38 mouse cellular contexts compared by ENCODE assay signal in the genomic region with DNA sequence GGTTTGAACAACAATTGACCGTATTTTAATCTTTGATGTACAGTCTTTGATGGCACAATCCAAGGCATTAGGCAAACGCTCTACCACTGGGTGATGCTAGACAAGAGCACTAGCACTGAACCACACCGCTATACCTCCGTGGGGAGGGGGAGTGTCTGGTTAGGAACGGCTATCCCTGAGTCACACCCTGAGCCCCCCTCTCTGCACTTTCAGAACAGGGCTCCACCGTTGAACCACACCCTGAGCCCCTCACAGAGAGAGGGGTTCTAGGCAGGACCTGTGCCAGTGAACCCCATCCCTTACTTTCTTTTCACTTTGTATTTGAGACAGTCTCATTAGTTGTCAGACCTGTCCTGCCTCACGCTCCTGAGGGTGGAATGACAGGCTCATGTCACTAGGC. TPM values are rescaled to one million over a fixed set of nuclear protein-coding genes. Genes with fewer than 3 reads are reported as not detected.
"Had no signal": no experiment of that assay in that cellular context is flagged by ENCODE, and none has a peak within 500 bp of the region (broad histone marks: within the 10 kb centered on the region; RNA-seq: fewer than 3 reads in every experiment).

No protein-coding gene starts in this region.

- DNase-seq: gastrocnemius, postnatal 36 days; heart, adult 18-20 months; heart, postnatal 14 days; heart, postnatal 36 days; kidney, adult 11 months; kidney, adult 2 months; kidney, adult 9 months; kidney, postnatal 14 days; kidney, postnatal 36 days; layer of hippocampus, adult 9-11 months; layer of hippocampus, postnatal 36 days; left cerebral cortex, postnatal 4 days had no signal

- H3K4me3 ChIP-seq: heart, embryonic 10.5 days; heart, embryonic 12.5 days; hindbrain, embryonic 13.5 days; hindbrain, embryonic 15.5 days; kidney, embryonic 15.5 days; limb, embryonic 13.5 days; limb, embryonic 15.5 days; liver, embryonic 12.5 days had no signal

- H3K4me2 ChIP-seq: heart, embryonic 12.5 days; hindbrain, embryonic 13.5 days; hindbrain, embryonic 15.5 days; kidney, embryonic 15.5 days; limb, embryonic 13.5 days; limb, embryonic 15.5 days; liver, embryonic 12.5 days had no signal

- H3K27ac ChIP-seq: heart, embryonic 10.5 days; hindbrain, embryonic 13.5 days; hindbrain, embryonic 15.5 days; hindbrain, postnatal 0 days; kidney, embryonic 15.5 days; kidney, postnatal 0 days; limb, embryonic 13.5 days; limb, embryonic 15.5 days; liver, embryonic 12.5 days; liver, embryonic 14.5 days had no signal

- H3K36me3 ChIP-seq: heart, embryonic 10.5 days; heart, embryonic 12.5 days; hindbrain, embryonic 13.5 days; hindbrain, embryonic 15.5 days; kidney, embryonic 15.5 days; limb, embryonic 13.5 days; limb, embryonic 15.5 days; liver, embryonic 12.5 days had no signal

- H3K9me3 ChIP-seq: heart, embryonic 10.5 days; hindbrain, embryonic 13.5 days; hindbrain, embryonic 15.5 days; kidney, embryonic 15.5 days; limb, embryonic 13.5 days; limb, embryonic 15.5 days; liver, embryonic 12.5 days had no signal

- ATAC-seq: hindbrain, postnatal 0 days; intestine, embryonic 16.5 days; liver, embryonic 12.5 days had no signal

- H3K9ac ChIP-seq: heart, embryonic 12.5 days; hindbrain, embryonic 13.5 days; hindbrain, embryonic 15.5 days; kidney, embryonic 15.5 days; limb, embryonic 13.5 days; limb, embryonic 15.5 days; liver, embryonic 12.5 days; liver, embryonic 14.5 days had no signal

RNA-seq across cellular contexts. Expression of gene Kcna7, which starts 2.9 kb away (rescaled TPM):
- total RNA-seq: hematopoietic stem cell, adult 5-6 weeks; layer of hippocampus, adult 18-20 months; layer of hippocampus, postnatal 14 days; layer of hippocampus, postnatal 36 days; left cerebral cortex, adult 18-20 months; left cerebral cortex, postnatal 10 days; left cerebral cortex, postnatal 25 days had no signal
- polyA plus RNA-seq: hindbrain, embryonic 11.5 days; hindbrain, embryonic 13.5 days; hindbrain, embryonic 15.5 days; hindbrain, postnatal 0 days; intestine, embryonic 14.5 days; kidney, embryonic 15.5 days; limb, embryonic 11.5 days; limb, embryonic 13.5 days; liver, adult 2 months; liver, embryonic 14.5 days had no signal

RNA-seq across cellular contexts. Expression of gene Ntf5, which starts 5.1 kb away (rescaled TPM):
- total RNA-seq: layer of hippocampus, adult 18-20 months; left cerebral cortex, postnatal 10 days; liver, adult 2 months had no signal
- polyA plus RNA-seq: liver, adult 2 months had no signal

RNA-seq across cellular contexts. Expression of gene Lhb, which starts 12.3 kb away (rescaled TPM):
- total RNA-seq: heart, adult 18-20 months; heart, adult 8-10 months; heart, postnatal 14 days; heart, postnatal 36 days; hematopoietic stem cell, adult 5-6 weeks; hindbrain, postnatal 0 days; layer of hippocampus, postnatal 36 days; left cerebral cortex, adult 18-20 months; left cerebral cortex, adult 8-10 months; left cerebral cortex, postnatal 10 days; left cerebral cortex, postnatal 25 days; left cerebral cortex, postnatal 4 days; liver, adult 2 months had no signal
- polyA plus RNA-seq: heart, embryonic 10.5 days; heart, embryonic 12.5 days; heart, embryonic 14.5 days; hindbrain, embryonic 11.5 days; intestine, embryonic 16.5 days; kidney, adult 2 months; kidney, embryonic 15.5 days; kidney, postnatal 0 days; large intestine, adult 2 months; limb, embryonic 11.5 days; limb, embryonic 13.5 days; limb, embryonic 15.5 days; liver, adult 2 months; liver, embryonic 12.5 days; liver, embryonic 14.5 days had no signal
